Mouse (Mus musculus) heart, postnatal 10 days (tissue): ENCODE data around the gene Ttf1. TPM values are rescaled to one million over a fixed set of nuclear protein-coding genes. Genes with fewer than 3 reads are reported as not detected.
A peak's percentile ranks its signal among the peaks of the same experiment; 100 is the strongest.

Experiments
- DNase-seq, 2 experiments: peaks; one replicate each; pipeline ENCODE4 v3.0.0; 2021
- intact Hi-C: fragments of 180-260 bp; cut with DNase I; formaldehyde crosslinking; loops from one replicate; pipeline ENCODE4 v1.15.1; 2025
- total RNA-seq, 2 experiments: library from RNA; stranded (reverse); gene quantifications; 2 replicates each; pipeline ENCODE4 v1.2.3; 2021

Ttf1 gene
- total RNA-seq: 1 to 10 TPM; 6.0 to 7.7 TPM

- intact Hi-C loops: no loop called here
- peak; percentile 93 to 94 for DNase-seq
Observed at GRCm38 (mm10) chr2:29060135-29060597, at the start of gene Ttf1. Ttf1 (plus strand) TSS chr2:29060262.

DNA sequence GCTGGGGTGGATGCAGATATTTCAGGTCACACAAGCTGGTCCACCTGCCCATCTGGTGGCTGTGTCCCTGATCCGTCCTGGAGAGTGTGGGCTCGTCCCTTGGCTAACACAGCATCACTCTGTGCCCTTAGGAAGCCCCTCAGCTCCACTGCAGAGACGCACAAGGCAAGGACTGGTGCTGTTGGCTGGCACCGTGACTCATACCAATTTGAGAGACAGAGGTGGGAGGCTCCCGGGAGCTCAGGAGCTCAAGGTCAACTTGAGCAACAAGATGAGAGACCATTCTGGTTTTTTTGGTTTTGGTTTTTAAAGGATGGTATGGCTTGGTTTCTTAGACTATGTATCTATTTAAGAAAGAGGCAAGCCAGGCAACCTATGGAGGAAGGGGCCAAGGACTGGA, 47.5 kb upstream of the Ttf1 start:
- intact Hi-C loops: no loop called here
- no peak for DNase-seq

DNA sequence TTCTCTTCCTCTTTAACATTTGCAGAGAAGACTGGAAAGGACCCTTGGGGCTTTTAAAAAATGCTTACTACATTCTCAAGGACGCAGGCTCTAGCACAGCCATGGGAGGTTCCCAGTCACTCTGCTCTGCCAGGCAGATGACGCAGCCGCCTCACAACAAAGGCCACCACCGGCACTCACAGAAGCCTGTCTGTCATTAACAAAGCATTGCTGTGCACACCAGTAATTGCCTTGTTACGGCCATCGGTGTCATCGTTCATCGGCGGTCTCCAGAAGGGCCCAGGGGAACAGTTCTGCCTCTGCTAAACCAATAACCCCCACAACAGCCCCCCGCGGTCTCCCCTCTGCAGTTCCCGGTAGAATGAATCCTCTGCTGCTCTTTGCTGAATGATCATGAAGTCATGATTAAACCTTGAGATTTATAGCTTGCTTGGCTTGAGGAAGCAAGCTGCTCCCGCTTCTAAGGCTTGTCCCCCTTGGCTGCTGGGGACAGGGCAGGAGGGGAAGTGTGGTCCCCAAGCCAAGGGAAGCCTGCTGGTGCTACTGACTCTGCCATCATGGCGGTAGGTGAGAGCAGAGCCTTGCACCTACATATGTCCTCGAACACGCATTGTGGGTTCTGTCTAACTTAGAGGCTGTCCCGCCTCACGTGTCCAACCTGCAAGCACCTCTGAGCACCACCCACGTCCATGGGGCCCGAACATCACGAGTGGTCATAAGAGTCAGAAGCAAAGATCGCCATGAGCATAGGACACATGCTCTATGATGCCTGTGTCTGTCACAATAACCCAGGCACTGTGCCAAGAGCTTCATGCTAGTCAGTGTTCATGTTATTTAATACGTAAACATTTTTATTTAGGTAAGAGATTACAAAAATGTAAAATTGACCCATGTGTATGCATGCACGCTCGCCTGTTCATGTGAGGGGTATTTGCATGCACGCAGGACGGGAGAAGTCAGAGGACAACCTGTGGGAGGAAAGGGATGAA, 43.2 kb upstream of the Ttf1 start:
- DNase-seq: no peak
- intact Hi-C loops: no loop called here

GRCm38 (mm10) chr2:29018680-29019079, 41.4 kb upstream of the Ttf1 start:
- DNase-seq: no peak
- intact Hi-C loops: no loop called here

- intact Hi-C loops: no loop called here
- DNase-seq: no peak
Observed at GRCm38 (mm10) chr2:29021025-29021424, 39.0 kb upstream of the Ttf1 start.

GRCm38 (mm10) chr2:29023001-29023400, 37.1 kb upstream of the Ttf1 start:
- no peak for DNase-seq
- intact Hi-C loops: no loop called here

DNA sequence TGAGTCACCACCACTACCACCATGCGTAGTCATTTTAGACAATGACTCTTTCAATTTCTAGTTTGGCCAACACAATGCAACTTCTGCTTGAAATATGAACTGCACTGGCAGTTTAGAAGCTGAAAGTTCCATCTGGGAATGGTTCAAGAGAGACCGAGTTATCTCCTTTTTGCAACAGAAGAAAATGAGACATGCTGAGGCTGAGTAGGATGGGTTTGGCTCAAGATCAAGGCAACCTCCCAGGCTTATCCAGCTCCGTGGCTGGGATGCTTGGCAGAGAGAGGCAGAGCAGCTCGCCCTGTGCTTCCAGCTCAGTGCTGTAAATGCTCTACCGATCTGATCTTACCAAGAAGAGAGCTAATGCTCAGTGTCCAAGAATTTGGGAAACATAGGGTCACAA, 34.8 kb upstream of the Ttf1 start:
- intact Hi-C loops: no loop called here
- peak; percentile 13 to 15 for DNase-seq

GRCm38 (mm10) chr2:29030048-29030734, 29.9 kb upstream of the Ttf1 start:
- intact Hi-C loops: no loop called here
- peak; percentile 48 to 56 for DNase-seq

GRCm38 (mm10) chr2:29031951-29032350, 28.1 kb upstream of the Ttf1 start:
- DNase-seq: no peak
- intact Hi-C loops: no loop called here

DNA sequence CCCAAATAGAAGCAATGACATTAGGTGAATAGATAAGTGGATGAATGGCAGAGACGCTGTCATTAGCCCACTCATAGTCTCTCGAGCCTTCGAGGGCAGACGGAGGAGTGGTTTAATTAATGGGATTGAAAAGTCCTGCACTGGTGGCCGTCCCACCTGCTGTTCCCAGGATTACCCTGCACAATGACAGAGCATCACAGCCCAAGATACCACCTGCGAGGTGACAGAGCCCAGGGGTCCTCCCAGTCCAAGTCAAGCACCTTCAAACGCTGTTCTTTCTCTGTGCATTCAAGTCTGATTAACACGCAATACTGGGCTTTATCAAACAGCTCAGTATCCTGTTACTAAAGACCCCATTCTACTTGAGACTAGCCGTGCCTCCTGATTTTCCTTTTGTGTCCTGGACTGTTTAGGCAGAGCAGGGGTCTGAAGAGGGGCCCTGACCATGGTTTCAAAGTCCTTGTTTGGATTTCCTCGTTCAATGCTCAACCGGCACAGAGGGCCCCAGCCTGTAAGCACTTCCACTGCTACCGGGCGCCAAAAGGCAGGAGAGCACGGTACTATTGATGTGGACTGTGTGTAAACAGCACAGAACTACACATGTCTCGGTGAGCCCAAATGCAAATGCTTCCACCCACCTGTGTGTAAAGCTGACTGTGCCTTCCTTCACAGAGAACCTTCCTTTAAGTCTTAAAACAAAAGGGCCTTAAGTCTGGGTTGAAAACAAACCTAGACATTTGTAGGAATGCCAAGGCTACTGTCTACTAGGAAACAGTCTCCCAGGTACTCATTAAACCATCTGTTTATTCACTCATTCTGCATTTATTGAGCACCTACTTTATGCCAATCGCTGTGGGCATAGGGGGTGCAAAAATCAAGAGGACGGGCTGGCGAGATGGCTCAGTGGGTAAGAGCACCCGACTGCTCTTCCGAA, 25.3 kb upstream of the Ttf1 start:
- intact Hi-C loops: no loop called here
- no peak for DNase-seq

DNA sequence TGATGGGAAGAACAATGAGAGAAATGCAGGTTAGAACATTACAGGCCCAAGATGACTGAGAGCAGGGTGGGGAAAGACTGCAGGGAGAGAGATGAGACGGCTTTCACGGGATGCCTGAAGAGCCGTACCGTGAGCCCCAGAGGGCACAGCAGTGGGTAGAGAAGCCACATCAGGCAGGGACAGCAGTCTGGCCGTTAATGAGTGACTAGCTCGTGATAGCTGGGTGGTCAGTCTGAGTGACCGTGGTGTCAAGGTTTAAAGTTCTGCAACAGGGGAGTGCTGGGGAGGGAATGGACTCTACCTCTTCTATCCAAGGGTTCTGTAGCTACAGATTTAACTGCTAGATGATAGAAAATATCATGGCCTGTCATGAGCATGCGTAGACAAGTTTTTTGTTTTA, 24.4 kb upstream of the Ttf1 start:
- no peak for DNase-seq
- intact Hi-C loops: no loop called here

DNA sequence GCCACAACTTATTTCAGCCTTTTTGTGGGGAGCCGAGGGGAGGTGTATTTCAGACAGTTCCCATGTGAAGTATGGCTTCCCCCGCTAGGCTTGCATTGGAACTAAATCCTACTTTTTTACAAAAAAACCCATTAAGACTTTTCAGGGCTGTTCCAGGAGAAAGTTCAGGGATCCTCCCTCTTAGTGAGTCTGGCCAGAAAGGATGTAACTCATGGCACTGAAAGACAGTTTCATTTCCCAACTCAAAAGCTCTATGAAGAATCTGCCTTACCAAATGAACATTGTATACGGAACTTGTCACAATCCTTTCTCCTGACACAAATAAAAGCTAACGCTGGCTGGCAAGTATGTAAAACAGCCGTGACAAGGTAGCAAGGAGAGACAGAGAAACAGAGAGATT, 20.3 kb upstream of the Ttf1 start:
- intact Hi-C loops: no loop called here
- DNase-seq: no peak

GRCm38 (mm10) chr2:29040594-29041476, 19.2 kb upstream of the Ttf1 start:
- no peak for DNase-seq
- intact Hi-C loops: no loop called here

DNA sequence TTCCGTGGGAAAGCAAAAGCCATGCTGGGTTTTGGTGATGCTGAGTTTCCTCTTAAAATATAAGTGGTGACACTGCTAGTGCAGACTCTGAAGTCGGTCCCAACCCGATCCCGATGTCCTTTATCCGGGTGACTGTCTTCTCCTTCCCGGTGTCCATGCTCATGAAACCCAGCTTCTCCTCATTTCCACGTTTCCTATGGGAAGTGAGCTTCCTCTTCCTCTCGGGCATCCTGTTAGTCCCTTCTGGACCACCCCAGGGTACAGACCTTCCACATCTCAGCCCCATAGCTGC, 18.6 kb upstream of the Ttf1 start:
- intact Hi-C loops: no loop called here
- DNase-seq: no peak

DNA sequence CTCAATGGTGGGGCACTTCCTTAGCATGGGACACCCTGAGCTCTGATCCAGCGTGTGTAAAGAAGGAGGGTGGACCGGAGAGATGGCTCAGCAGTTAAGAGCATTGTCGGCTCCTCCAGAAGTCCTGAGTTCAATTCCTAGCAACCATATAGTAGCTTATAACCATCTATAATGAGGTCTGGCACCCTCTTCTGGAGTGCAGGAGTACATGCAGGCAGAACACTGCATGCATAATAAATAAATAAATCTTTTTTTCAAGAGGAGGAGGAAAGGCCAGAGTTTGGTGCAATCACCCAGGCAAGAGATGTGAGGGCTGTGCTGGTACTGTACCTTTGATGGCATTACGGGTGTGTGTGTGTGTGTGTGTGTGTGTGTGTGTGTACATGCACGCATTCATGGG, 17.9 kb upstream of the Ttf1 start:
- intact Hi-C loops: no loop called here
- no peak for DNase-seq

GRCm38 (mm10) chr2:29046151-29046550, 13.9 kb upstream of the Ttf1 start:
- intact Hi-C loops: no loop called here
- no peak for DNase-seq

DNA sequence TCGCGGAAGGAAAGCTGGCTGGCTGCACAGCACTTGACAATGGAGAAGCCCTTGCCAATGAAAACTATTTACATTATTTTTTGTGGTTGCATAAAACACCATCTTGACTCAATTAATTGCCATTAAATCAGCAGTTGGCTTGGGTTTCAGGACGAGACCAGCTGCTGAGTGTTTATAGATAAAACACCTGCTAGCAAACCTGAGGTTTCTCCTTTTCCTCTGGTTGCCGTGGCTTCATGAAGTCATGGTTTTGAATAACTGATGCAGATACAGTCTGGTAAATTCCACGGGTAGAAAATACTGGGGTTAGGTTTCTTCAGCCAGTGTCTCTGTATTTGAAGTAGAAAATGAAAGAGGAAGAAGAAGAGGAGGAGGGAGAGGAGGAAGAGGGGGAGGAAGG, 8.1 kb upstream of the Ttf1 start:
- intact Hi-C loops: loop anchor here (2.0 to 5.0 kb wide), 4 partner anchors 75 to 365 kb away; partner anchors contain the start of genes Ddx31 and Gtf3c4

GRCm38 (mm10) chr2:29052943-29053454, 7.1 kb upstream of the Ttf1 start:
- DNase-seq: peak; percentile 61 to 83
- intact Hi-C loops: loop anchor here (1.0 to 5.0 kb wide), 6 partner anchors 76 to 366 kb away; partner anchors contain the start of genes Ddx31 and Gtf3c4

More for the DNA sequence above, 8.1 kb upstream of the Ttf1 start:
- DNase-seq: no peak

DNA sequence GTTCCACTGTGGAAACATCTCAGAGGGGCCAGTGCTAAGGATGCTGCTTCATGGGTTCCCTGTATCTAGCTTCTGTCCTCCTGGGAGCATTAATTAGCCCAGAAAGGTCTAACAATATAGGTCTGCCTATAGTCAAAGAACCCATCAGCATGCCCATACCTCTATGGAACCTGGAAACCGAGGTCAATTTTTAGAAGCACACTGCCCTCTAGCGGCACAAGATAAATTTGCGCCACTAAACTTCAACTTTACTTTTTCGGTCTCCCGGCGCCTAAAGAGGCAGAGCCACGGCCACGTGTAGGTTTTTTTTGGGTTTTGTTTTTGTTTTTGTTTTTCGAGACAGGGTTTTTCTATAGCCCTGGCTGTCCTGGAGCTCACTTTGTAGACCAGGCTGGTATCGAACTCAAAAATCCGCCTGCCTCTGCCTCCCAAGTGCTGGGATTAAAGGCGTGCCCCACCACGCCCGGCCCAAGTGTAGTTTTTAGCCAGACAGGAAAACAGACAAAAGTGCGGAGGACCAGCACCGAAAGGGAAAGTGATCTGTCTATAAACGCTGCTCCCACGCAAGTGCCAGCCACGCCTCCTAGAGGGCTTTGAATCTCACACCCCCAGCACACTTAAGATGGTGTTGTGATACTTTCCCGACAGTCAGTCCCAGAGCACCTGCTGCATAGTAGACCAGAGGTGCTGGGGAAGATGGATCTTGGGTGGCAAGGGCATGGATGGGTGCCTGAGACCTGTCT, 6.1 kb upstream of the Ttf1 start:
- intact Hi-C loops: loop anchor here (1.0 to 5.0 kb wide), 6 partner anchors 77 to 367 kb away; partner anchors contain the start of genes Ddx31 and Gtf3c4
- peak; percentile 67 to 79 for DNase-seq
